Mouse (Mus musculus) lung, postnatal 0 days (tissue): Measurements from ENCODE around the gene Tmod3.

Experiments used
- CTCF ChIP-seq: IDR thresholded peaks from 2 replicates; pipeline ENCODE4 v1.5.1; 2016; ENCODE audit warnings: antibody characterized with exemption, mild to moderate bottlenecking
- EP300 ChIP-seq: IDR thresholded peaks from 2 replicates; pipeline ENCODE4 v1.6.1; 2016; ENCODE audit warnings: antibody characterized with exemption, mild to moderate bottlenecking, control low read depth

- peak; percentile 40; the same call in 1 of the 2 replicates for TF ChIP-seq CTCF
- peak; percentile 69 for TF ChIP-seq EP300
Measured at GRCm38 (mm10) chr9:75527368-75528059, 31.9 kb downstream of the Tmod3 start.
